Mouse (Mus musculus): Measurements from ENCODE around the gene Naa60.

The Naa60 gene

GRCm38 (mm10) chr16:3891621-3892295 lies 19.6 kb downstream of the Naa60 start:
- no peak for DNase-seq (ENCODE audit: low spot score)

- DNase-seq (ENCODE audit: low spot score): no peak
These were observed 21.6 kb downstream of the Naa60 start for GRCm38 (mm10) chr16:3893739-3894138.

DNA sequence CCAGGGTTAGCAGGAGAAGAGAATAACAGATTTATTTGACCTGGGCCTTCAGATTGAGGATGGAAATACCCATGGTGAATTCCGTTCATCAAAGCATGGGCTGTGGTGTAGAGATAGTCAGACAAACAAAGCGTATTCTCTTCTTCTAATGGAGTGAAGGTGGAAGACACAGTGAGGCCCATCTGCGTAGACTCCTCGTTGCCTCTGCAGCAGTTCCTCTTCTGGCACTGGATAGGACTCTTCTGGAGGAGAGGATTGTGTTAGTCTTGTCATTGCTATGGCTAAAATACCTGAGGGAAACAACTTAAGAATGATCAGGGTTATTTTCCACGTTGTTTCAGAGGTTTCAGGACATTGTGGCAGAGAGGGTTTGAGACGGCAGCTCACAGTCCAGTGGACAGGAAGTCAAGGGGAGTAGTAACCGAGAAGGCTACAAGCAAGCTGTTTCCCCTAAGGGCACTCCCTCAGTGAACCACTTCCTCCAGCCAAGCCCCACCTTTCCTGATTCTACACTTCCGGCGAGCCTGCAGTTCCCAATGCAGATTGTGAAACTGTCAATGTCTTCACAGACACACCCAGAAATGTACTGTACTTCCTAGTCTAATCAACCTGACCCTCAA lies 23.1 kb downstream of the Naa60 start:
- no peak for DNase-seq (ENCODE audit: low spot score)

DNA sequence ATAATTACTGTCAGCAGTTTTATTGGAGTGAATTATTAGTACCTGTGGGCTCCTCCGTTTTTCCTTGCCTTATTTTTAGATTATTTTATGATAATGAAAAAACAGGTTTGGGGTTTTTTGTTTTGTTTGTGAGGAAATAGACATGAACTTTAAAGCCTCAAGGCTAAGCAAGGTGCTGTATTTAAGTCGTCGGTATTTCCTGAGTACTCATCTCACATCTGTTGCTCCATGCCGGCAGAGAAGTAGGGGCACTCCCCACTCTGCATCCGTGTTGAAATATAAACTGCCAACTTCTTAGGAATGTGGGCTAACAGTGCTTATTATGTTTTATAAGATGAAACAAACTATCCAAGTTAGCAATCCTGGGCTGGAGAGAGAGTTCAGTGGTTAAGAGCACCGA lies 23.9 kb downstream of the Naa60 start:
- no peak for DNase-seq (ENCODE audit: low spot score)

GRCm38 (mm10) chr16:3896553-3896952 lies 24.4 kb downstream of the Naa60 start:
- DNase-seq (ENCODE audit: low spot score): no peak

GRCm38 (mm10) chr16:3907471-3907870 lies 35.3 kb downstream of the Naa60 start:
- DNase-seq (ENCODE audit: low spot score): no peak

GRCm38 (mm10) chr16:3908537-3909111 lies 36.4 kb downstream of the Naa60 start, which contains the start of the genes 1700037C18Rik and Cluap1:
TSS of gene 1700037C18Rik (minus strand) at chr16:3908689.
TSS of gene Cluap1 (plus strand) at chr16:3908801.
- peak; percentile 91 for DNase-seq (ENCODE audit: low spot score)

GRCm38 (mm10) chr16:3909118-3909517 lies 36.9 kb downstream of the Naa60 start:
- no peak for DNase-seq (ENCODE audit: low spot score)

GRCm38 (mm10) chr16:3920756-3921155 lies 48.6 kb downstream of the Naa60 start:
- no peak for DNase-seq (ENCODE audit: low spot score)

GRCm38 (mm10) chr16:3923515-3923914 lies 51.3 kb downstream of the Naa60 start:
- no peak for DNase-seq (ENCODE audit: low spot score)

DNA sequence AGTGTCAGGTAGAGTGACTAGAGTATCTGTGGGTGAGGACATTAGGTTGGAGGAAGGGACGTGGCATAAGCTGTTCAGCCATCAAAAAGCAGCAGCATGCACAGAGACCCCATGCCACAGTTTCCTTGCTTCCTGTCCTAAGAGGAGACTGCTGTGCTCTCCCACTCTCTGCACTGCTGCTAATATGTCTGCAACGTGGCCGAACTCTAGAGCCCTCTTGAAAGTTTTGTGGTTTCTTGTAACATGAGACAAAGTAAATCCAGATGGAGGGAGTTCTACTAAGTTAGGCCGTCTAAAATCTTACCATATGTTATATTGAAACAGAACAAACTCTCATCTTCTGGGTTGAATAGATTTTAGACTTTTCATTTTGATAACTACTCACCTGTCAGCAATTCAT lies 51.8 kb downstream of the Naa60 start:
- no peak for DNase-seq (ENCODE audit: low spot score)

- no peak for DNase-seq (ENCODE audit: low spot score)
These were observed 56.4 kb downstream of the Naa60 start for GRCm38 (mm10) chr16:3928582-3928981.

DNA sequence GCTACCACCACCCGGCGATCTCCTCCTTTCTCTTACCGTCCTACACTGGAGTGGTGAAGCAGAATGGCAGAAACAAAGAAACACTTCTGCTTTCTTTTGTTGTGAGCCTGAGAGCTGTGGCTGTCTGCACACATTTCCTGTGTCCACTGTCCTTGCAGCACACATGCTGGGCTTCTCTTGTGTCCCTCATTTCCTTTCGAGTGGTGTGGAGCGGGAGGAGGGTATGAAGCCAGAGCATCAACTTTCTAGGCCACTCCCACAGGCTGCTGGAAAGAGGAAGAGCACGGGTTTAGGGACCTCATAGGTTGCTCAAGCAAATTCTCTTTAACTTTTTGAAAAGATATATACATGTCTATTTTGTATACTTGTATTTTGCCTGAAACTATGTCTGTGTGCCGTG lies 57.0 kb downstream of the Naa60 start:
- DNase-seq (ENCODE audit: low spot score): no peak

DNA sequence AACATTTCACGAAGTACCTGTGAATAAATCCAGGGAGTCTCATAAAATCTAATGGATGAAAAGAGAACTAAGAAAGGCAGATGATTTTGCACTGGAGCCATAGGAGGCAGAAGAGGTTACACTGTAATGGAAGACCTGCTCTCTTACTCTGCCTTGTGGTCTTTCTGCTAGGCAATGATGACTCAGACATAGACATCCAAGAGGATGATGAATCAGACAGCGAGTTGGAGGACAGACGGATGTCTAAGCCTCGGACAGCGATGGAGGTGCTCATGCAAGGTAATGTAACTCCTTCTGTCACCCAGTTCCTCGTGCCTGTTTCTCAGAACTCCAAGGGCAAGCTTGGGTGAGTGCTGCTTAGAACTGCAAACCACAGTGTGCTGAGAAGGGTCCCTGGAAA lies 61.4 kb downstream of the Naa60 start:
- DNase-seq (ENCODE audit: low spot score): no peak

DNA sequence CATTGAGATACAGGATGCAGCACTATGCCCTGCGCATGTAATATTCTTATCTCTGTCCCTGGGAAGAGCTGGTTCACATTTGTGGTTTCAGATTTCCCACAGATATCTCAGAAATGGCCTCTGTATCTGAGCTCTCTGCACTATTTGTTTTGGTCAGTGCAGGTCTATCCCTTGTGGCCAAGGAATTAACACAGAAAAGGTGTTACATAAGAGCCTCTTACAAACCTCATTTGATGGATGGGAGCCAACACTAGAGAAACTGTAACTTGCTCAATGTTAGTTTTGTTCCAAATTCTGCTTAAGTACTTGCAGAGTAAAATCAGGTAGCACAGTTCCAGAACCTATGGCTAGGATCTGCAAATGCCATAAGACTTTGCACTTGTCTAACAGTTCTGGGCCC lies 61.9 kb downstream of the Naa60 start:
- no peak for DNase-seq (ENCODE audit: low spot score)

DNA sequence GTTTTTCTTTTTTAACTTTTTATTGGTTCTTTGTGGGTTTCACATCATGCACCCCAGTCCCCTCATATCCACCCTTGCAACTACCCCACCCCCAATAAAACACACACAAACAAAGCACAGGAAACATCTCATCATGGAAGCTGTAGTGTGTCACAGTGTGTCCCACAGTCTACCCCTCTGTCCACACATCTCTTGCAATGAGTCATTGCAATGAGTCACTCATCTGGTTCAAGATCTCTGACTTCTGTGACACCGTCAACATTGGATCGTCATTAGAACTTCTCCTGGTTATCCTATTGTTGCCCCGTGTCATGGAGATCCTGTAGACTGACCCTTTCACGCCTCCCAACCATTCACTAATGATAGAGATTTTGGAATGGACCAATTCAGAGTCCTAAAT lies 62.5 kb downstream of the Naa60 start:
- DNase-seq (ENCODE audit: low spot score): no peak

GRCm38 (mm10) chr16:3951141-3951540 lies 79.0 kb downstream of the Naa60 start:
- no peak for DNase-seq (ENCODE audit: low spot score)
